ENCODE assay signal across 10 mouse cellular contexts in the genomic region with DNA sequence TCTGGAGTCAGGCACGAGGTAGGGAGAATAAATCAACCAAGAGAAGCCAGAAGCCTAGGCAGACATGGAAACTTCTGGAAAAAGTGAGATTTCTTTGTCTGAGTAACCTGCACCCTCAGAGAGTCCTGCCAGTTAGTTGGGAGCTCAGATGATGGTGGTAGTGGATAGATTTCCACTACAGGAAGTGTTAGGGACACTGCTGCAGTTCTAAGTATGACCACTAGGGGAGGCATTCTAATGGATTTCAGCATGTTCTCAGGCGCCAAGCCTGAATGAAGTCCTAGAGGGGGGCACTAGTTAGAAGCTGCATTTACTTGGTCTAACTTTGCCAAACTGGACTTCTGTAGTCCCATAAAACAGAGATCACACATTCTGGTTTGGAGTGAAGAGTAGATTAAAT. TPM values are rescaled to one million over a fixed set of nuclear protein-coding genes. Genes with fewer than 3 reads are reported as not detected.
DNase-seq lines count a peak whose midpoint lies in the region; ATAC-seq and TF ChIP-seq lines count a peak whose summit lies in the region.
"Had no signal": no experiment of that assay in that cellular context is flagged by ENCODE, and none has a peak within 500 bp of the region (broad histone marks: within the 10 kb centered on the region; RNA-seq: fewer than 3 reads in every experiment).

No protein-coding gene starts in this region.

- no peak for ATAC-seq in stomach, postnatal 0 days (ENCODE audit: low FRiP score, low TSS enrichment)

- H3K27ac ChIP-seq in stomach, postnatal 0 days (replicated peaks), result no peak overlapping the region

- H3K9ac ChIP-seq in stomach, postnatal 0 days (ENCODE audit: low read length), result no peak overlapping the region

- 59% methylated on average over 2 of the region's 2 CpGs for WGBS in stomach, postnatal 0 days

- no peak for TF ChIP-seq EP300 in stomach, postnatal 0 days (optimal IDR thresholded peaks at IDR 0.05)

- peak; percentile 89 for TF ChIP-seq CTCF in stomach, postnatal 0 days (IDR thresholded peaks at IDR 0.05; ENCODE audit: low read depth)

- H3K4me3 ChIP-seq in stomach, postnatal 0 days (ENCODE audit: low read depth, low read length), result no peak overlapping the region

- H3K36me3 ChIP-seq in stomach, postnatal 0 days (ENCODE audit: control insufficient read depth, insufficient read depth, low read length), result no peaks in the 10 kb centered on the region

- DNase-seq in gastrocnemius, adult 18-20 months (ENCODE audit: low spot score), result peak; percentile 77
- DNase-seq in gastrocnemius, postnatal 25 days, result no peak
- DNase-seq in 416B (ENCODE audit: low read depth), result peak; percentile 54
- peak; percentile 81 for DNase-seq in ZHBTc4 (ENCODE audit: low read depth, low spot score)
- peak; percentile 82 for DNase-seq in embryo, embryonic 10.5 days (ENCODE audit: low spot score)
- peak; percentile 51 to 59 for DNase-seq in kidney, postnatal 4 days
- DNase-seq in lung, postnatal 10 days, result peak; percentile 75
- peak; percentile 35 for DNase-seq in stomach, postnatal 0 days (ENCODE audit: low spot score)

- H3K4me2 ChIP-seq in stomach, postnatal 0 days (replicated peaks; ENCODE audit: low read depth), result no peak overlapping the region

- H3K4me1 ChIP-seq in stomach, postnatal 0 days (replicated peaks; ENCODE audit: control insufficient read depth, insufficient read depth), result no peaks in the 10 kb centered on the region

- no peaks in the 10 kb centered on the region for H3K27me3 ChIP-seq in stomach, postnatal 0 days (ENCODE audit: control insufficient read depth, insufficient read depth, low read length)

- no peaks in the 10 kb centered on the region for H3K9me3 ChIP-seq in stomach, postnatal 0 days (ENCODE audit: control insufficient read depth, low read length)

RNA-seq across cellular contexts. Expression of a gene that starts 2.5 kb away (rescaled TPM):
- not detected for total RNA-seq in gastrocnemius, adult 18-20 months (2021)
- total RNA-seq in gastrocnemius, postnatal 25 days (2021), result not detected
- not detected in 2 replicates for polyA plus RNA-seq in stomach, postnatal 0 days (2015; fragmentation: Nextera tagmentation; extraction: Ambion mirVana)
- total RNA-seq: left cerebral cortex, adult 8-10 months had no signal
- polyA plus RNA-seq: small intestine, adult 2 months had no signal

RNA-seq across cellular contexts. Expression of a gene that starts 15.1 kb away (rescaled TPM):
- not detected for total RNA-seq in gastrocnemius, adult 18-20 months (2021)
- not detected for total RNA-seq in gastrocnemius, postnatal 25 days (2021)
- not detected in 2 replicates for polyA plus RNA-seq in stomach, postnatal 0 days (2015; fragmentation: Nextera tagmentation; extraction: Ambion mirVana)
- total RNA-seq: left cerebral cortex, adult 8-10 months had no signal

RNA-seq across cellular contexts. Expression of a gene that starts 39.1 kb away (rescaled TPM):
- 10 to 100 TPM; 23.3 to 30.9 TPM for total RNA-seq in gastrocnemius, adult 18-20 months (2021)
- total RNA-seq in gastrocnemius, postnatal 25 days (2021), result 10 to 100 TPM; 20.1 to 23.5 TPM
- 1.1 and 1.3 TPM in 2 replicates for polyA plus RNA-seq in stomach, postnatal 0 days (2015; fragmentation: Nextera tagmentation; extraction: Ambion mirVana)
